Mouse (Mus musculus): ENCODE results near the gene Crybb2. TPM values are rescaled to one million over a fixed set of nuclear protein-coding genes. Genes with fewer than 3 reads are reported as not detected.

The Crybb2 gene
- total RNA-seq, 2 experiments from 2014 or later, result not detected

DNA sequence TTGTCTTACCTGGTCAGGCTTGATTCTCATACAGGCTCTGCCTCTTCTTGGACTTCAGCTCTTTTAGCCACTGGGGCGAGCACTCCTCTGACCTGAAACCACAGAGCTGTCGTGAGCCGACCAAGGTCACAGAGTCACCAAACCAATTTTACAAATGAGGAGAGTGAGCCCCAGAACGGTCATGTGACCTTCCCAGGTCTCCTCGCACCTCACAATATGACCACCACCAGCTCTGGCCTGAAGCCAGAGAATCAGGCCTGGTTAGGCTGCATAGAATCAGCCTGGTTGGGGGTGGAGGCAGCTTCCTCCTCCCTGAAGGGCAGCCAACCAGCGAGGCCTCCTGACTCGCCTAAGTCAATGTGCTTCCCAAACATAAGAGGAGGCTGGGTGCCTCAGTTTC is 22.5 kb upstream of the Crybb2 start:
- ATAC-seq (replicated peaks; ENCODE audit: low FRiP score, poor library complexity, severe bottlenecking), result no peak

DNA sequence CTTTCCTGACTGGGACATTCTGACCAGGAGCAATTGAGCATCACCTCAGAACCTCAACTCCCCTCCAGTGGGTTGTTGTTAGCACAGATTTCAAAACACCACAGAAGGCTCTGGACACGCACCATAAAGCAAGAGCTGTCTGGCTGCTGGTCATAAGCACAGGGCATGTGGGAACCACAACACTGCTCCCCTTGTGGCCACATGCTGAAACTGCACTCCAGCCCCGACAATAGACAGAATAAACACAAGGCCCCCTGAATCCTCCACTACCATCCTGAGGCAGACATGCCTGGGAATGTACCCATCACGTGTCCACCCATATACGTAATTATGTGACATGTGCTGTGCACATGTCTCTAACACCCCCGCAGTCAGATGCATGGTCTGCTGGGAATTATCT is 21.2 kb upstream of the Crybb2 start:
- 0 out of 2 replicates have a peak, but pooled peaks have one; percentile 44 for ATAC-seq (replicated peaks; ENCODE audit: low FRiP score, poor library complexity, severe bottlenecking)

DNA sequence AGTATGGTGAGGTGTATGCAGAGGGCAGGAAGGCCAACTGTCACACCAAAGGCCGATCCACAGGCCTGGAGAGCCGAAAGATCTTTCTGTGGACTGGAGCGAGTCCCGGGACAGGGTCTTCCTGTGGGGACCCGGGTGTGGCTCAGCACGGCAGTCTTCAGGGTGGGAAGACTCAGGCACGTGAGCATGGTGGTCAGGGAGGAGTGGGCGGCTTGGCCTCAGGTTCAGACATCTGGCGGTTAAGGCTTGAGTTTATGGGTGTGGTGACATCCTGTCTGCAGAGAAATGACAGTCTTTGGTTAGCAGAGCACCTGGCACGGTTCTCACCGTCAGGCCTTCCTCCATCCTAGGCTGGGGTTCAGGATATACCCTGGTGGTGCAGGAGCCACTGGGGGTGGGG is 20.8 kb upstream of the Crybb2 start:
- ATAC-seq (replicated peaks; ENCODE audit: low FRiP score, poor library complexity, severe bottlenecking), result no peak

DNA sequence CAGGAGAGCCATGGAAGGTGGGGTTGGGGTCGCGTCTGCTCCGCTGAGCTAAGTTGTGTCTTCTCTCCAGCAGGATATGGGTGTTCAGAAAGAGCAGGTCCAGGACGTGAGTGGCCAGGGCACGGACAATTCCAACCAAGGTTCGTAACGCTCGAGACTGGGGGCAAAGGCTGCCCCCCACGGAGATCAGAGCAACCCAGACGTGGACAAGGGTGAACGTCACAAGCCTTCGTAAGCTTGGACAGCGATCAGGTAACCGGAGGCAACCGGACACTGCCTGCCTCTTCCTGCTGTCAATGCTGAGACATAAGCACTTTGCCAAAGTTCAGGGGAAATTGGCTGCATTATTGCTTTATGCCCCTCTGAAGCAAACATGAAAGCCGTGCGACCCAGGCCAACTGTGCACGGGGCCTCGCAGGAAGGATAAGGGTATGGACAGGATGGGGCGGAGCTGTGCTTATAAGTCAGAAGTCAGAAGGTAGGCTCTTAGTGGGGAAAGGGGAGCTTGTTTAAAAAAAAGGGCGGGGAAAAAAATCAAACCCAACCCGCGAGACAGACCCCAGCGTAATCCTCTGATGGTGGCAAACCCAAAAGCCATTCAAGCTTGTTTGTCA is 20.3 kb upstream of the Crybb2 start:
- no peak for ATAC-seq (replicated peaks; ENCODE audit: low FRiP score, poor library complexity, severe bottlenecking)

DNA sequence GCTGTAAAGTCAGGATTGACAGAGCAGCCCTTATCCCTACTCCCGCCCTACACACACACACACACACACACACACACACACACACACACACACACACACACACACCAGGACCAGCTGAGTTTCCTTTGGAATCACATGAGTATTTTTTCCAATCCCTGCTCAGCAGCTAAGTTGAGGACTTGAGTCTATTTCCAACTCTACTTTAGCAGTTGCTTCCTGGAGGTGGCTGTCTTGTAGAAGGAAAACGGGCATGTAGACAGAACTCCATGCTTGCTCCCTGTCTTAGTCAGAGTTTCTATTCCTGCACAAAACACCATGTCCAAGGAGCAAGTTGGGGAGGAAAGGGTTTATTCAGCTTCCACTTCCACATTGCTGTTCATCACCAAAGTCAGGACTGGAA is 17.5 kb upstream of the Crybb2 start:
- no peak for ATAC-seq (replicated peaks; ENCODE audit: low FRiP score, poor library complexity, severe bottlenecking)

DNA sequence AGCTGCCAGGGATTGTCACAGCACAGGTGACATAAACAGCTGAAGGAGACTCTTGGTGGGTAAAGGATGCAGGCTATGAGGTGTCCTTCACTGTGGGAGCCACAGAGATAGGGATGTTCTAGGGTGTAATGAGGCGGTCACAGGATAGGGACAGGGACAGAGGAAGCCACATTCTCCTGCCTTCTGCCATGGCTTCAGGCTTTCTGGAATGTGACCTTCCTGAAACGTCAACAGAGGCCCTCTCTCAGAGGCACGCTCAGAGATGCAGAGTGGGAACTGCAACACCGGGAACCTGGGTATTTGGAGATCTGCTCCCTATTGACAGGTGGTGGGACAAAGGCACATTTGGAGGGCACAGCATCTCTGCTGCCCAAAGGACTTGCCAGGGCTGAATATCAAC is 17.1 kb upstream of the Crybb2 start:
- no peak for ATAC-seq (replicated peaks; ENCODE audit: low FRiP score, poor library complexity, severe bottlenecking)

DNA sequence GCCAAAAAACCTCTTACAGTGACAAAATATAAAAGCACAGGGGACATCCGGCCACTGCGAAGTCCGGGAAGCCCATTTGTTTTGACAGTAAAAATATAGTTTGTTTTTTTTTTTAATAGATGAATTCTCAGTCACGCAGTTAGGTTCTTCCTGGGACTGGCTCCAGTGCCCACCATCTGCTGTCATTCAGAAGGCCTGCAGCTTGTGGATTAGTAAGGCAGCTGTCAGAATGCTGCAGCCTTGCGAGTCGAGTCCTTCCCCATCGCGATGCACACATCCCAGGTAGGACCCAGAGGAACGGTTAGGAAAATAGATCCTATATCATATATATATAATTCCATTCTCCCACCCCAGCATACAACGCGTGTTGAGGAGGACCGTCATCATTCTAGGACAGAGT is 16.5 kb upstream of the Crybb2 start:
- no peak for ATAC-seq (replicated peaks; ENCODE audit: low FRiP score, poor library complexity, severe bottlenecking)

DNA sequence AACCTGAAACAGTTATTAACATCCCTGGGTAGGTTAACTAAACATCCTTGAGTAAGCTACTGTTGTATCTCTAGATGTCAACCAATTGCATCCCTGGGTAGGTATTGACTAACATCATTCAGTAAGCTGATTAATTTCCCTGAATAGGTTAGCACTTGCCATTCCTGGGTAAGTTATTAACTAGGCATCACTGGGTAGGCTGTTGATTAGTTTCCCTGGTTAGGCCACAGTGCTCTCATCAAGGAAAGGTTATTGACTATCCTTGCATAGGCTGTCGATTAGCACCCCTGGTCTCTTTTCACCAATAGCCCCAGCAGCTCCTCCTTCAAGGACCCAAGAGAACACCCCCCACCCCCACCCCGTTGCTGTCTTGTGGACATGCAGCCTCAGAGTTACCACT is 16.0 kb upstream of the Crybb2 start:
- ATAC-seq (replicated peaks; ENCODE audit: low FRiP score, poor library complexity, severe bottlenecking), result no peak

DNA sequence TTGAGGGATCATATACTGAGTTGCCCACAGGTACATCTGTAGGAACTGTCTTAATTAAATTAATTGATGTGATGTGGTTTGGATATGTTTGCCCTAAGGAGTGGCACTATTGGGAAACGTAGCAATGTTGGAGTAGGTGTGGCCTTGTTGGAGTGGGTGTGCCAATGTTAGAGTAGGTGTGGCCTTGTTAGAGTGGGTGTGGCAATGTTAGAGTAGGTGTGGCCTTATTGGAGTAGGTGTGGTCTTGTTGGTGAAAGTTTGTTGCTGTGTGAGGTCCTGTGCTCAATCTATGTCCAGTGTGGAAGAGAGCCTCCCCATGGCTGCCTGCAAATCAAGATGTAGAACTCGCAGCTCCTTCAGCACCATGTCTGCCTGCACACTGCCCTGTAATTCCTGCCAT is 14.4 kb upstream of the Crybb2 start:
- no peak for ATAC-seq (replicated peaks; ENCODE audit: low FRiP score, poor library complexity, severe bottlenecking)

DNA sequence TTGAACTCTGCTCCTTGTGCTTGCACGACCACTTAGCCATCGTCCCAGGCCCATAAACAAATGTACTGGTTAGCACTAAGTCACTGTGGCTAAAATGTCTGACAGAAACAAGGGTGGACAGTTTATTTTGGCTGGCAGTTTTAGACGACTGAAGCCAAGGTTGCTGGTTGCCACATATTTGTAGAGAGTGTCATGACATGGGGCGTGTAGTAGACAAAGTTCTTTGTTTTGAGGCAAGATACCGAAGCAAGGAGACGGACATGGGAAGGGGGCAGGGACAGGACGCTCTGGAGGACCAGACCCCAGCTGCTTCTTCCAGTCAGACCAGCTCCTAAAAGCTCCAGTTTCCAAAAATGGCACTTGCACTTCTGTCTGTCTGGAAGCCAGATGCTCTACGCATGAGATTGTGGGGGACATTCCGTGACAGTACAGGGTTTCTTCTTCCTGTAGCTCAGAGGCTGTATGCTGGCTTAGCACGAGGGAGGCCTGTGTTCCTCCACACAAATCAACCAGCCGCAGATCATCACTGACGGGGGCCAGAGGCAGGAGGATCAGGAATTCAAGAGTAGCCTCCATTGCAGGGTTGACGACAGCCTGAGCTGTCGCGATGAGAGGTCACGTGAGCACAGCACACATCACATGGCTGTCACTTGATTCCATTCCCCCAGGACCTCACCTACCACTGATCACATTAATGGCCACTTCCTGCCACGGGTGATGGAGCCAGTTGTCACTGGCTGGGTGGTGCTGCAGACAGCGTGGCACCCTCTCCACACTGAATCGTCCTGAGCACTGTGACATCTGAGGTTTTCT is 12.6 kb upstream of the Crybb2 start:
- no peak for ATAC-seq (replicated peaks; ENCODE audit: low FRiP score, poor library complexity, severe bottlenecking)

DNA sequence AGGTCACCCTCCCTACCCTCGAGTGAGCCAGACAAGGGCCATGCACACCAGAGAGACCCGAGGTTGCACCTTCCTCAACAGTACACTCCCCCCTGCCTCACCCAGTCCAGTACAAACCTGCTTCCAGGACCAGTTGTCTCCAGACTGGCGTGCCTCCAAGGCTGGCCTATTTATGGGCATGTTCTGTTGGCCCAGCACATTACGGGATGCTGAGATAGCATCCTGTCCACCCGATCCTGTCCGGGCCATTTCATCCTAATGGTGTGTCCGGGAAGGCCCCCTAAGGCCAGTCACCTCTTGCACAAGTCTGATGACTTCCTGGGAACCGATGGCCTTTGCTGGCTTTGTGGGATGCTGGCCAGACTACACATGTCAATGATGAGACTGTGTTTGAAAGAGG is 11.5 kb upstream of the Crybb2 start, which contains the start of gene Crybb3:
Crybb3 (minus strand) TSS at position 146 of the 400 bp plus-strand sequence.
- ATAC-seq (replicated peaks; ENCODE audit: low FRiP score, poor library complexity, severe bottlenecking), result 0 out of 2 replicates have a peak, but pooled peaks have one; percentile 29

DNA sequence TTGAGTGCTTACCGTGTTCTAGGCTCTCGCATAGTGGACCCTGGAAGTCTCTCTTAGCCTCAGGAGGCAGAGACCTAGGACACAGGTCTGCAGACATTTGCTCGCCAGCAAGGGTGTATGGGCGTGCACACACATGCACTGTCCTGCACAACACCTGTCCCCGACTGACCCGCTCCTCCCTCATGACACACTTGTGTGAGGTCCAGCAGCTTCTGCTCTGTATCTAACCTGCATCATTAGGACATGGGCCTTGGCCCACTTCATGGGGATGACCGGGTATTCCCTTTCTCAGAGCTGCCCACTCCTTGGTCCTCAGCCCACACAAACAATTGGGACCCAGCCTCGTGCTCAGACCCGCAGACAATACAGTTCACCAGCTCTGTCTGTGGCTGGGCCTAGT is 11.1 kb upstream of the Crybb2 start:
- ATAC-seq (replicated peaks; ENCODE audit: low FRiP score, poor library complexity, severe bottlenecking), result no peak

DNA sequence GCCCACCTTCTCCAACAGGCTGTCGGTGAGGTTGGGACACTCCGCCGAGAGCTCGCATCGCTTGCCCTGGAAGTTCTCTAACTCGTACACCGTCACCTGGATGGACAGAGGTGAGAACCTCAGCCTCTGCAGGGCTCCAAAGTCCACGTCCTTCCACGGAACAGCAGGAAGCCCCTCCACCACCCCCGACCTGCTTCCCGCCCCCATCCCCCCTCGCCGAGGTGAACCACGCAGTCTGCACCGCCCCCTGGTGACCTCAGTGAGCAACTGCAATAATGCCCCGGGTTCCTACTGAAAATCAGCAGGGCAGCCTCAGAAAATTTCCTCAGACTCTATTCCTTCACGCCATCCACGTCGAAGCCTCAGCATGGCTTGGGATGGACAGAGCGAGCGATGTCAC is 9.9 kb upstream of the Crybb2 start:
- no peak for ATAC-seq (replicated peaks; ENCODE audit: low FRiP score, poor library complexity, severe bottlenecking)

DNA sequence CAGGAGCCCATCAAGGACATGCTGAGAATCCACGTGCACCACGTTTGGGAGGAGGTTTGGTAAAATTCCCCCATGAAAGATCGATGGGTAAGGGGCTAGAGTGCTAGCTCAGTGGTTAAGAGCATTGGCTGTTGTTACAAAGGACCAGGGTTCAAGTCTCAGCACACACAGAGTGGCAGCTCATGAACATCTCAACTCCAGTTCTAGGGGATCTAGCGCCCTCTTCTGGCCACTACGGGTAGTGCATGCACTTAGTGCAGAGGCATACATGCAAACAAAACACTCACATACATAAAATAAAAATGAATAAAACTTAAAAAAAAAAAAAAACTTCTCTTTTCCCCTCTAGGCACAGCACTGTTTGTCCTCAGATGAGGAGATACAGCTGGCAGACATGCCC is 8.8 kb upstream of the Crybb2 start:
- ATAC-seq (replicated peaks; ENCODE audit: low FRiP score, poor library complexity, severe bottlenecking), result no peak

DNA sequence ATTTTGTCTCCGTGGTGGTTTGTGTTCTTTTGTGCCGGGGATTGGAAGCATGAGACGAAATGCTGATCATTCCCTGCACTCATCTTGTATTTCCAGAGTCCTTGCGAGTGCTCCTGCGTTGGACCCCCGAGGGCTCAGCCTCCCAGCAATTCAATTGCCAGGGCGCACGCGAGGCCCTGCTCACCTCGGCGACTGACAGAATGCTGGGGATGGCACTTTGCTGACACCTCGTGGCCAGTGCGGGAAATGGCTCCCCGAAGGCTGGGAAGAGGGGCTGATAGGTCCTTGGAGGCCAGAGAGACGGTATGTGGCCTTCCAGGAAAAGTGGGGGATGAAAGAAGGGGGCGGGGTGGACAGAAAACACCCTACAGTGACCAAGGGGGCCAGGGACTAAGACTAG is 15.6 kb downstream of the Crybb2 start:
- no peak for ATAC-seq (replicated peaks; ENCODE audit: low FRiP score, poor library complexity, severe bottlenecking)

DNA sequence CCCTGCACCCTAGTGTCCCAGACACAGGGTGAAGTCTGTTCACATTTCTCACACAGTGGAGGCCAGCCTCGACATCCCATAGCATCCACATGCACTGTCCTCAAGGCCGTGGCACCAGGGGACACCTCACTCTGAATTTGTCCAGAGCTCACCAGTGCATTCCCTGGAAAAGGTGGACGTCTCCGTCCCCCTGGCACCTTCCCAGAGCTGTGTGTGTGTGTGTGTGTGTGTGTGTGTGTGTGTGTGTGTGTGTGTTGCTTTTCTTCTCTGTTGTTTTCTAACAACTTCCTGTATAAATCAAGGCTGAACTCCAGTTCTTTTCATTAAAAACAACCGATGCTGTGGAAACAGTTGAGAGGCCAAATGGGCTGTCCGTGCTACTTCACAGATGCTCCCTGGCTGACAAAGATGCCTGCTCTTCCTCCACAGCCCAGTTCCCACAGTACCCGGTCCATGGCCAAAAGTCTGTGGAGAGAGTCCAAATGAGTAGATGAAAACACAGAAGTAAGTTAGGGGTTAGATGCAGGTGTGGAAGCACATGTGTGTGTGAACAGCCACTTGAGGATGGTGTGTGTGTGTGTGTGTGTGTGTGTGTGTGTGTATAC is 19.2 kb downstream of the Crybb2 start:
- no peak for ATAC-seq (replicated peaks; ENCODE audit: low FRiP score, poor library complexity, severe bottlenecking)

DNA sequence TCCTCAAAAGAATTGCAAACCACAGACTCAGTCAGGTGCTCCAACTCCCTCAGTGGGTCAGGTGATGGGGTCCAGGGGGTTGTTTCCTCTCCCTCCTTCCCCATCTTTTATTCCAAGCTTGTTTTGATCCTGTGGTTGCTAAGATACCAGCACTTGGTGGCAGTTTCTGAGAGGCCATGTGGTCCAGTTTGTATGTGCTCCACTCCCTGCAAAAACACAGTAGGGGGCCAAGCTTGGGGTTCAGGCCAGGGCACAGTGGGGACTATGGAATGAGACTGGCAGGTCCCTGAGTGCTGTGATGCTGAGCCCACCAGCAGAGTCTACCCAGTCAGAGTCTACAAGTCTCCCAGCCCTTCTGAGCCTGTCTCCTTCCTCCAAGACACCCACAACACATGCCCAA is 20.0 kb downstream of the Crybb2 start:
- ATAC-seq (replicated peaks; ENCODE audit: low FRiP score, poor library complexity, severe bottlenecking), result no peak

DNA sequence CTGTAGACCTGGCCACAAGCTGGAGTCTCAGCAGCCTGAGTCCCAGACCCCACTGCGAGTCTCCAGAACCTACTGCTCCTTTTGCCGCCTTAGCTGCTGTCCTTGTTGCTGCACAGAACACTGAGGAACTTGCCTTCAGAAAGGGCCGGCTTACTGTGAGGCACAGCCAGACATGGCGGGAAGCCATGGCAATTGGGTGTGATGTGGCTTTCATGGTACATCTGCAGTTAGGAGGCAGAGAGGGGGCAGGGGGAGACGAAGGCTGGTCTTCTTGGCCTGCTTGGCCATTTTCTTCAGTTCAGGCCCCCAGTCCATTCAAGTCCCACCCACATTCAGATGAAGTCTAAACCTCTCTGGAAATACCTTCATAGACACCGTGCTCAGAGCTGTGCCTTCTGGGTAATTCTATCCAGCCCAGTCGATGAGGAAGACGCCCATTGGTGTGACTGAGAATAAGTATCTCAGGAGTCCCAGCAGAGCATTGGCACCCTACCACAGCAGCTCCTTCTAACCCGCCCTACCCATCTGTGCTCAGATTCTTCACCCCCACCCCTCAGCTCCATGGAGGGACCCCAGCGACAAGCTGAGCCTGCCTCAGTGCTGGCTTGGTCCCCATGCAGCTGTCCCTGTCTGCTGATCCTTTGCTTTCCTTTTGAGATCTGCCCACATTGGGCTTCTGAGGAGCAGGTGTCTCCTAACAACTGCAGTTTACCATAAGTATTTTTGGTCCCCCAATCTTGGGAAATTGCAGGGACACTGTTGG is 24.2 kb downstream of the Crybb2 start:
- no peak for ATAC-seq (replicated peaks; ENCODE audit: low FRiP score, poor library complexity, severe bottlenecking)

DNA sequence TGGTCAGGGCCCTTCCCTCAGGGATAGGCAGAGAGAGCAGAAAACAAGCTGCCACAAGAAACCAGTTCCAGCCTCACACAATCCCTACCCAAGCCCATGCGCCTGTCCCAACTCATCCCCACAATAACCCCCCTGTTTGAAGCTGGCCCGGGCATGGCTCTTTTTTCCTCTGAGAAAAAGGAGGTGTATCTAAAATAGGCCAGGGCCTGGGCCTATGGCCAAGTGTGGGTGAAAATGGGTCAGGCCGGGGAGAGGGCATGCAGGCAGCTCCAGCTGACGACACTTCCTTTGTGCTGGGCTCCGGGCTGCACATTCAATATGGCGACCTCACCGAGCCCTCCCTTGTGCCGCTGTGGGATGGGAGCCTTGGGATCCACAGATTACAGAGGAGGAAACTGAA is 26.4 kb downstream of the Crybb2 start:
- no peak for ATAC-seq (replicated peaks; ENCODE audit: low FRiP score, poor library complexity, severe bottlenecking)

DNA sequence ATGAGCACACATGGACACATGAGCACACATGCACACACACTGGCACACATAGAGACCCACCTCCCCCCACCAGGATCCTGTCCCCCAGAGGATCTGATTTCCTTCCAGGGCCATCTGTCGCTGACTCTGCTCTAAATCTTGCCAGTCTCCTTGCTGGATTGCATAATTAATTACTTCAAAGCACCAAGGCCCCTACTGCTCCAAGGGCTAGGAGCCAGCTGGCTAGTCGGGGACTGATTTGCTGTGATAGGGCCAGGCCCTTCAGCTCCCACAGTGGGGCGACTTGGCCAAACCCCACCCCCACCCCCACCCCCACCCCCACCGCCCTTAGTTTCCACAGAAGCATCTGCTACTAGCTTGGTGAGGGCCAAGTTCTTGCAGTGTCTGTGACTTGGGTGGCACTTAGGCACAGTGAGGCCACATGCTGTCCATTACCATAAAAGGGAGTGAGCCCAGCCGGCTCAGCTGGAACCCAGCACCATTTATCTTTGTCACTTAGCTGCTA is 28.3 kb downstream of the Crybb2 start:
- no peak for ATAC-seq (replicated peaks; ENCODE audit: low FRiP score, poor library complexity, severe bottlenecking)

Data from erythroid progenitor cell, adult 5-6 weeks (primary cell).